17 mouse cellular contexts compared by ENCODE assay signal in the genomic region with DNA sequence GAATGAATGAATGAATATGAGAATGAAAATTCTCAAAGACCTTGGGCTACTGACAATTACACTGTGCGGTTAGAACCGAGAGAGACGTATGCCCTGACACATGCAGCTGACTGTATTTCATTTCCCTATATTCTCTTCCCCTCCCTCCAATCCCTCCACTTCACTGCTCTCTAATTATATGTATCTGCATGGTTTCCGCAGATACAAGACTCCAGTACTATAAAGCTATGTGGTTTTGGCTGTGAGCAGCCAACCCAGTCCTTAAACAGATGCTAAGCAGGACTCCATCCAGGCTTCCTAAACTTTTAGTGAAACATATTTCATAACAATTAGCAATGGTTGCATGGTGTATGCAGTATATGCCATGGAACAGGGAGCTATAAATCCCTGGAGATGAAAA.
"Had no signal": no experiment of that assay in that cellular context is flagged by ENCODE, and none has a peak within 500 bp of the region (broad histone marks: within the 10 kb centered on the region; RNA-seq: fewer than 3 reads in every experiment).

No protein-coding gene starts in this region.

- H3K27ac ChIP-seq: liver, embryonic 14.5 days; midbrain, embryonic 10.5 days; neural tube, embryonic 13.5 days; neural tube, embryonic 15.5 days had no signal

- H3K27me3 ChIP-seq: neural tube, embryonic 13.5 days; neural tube, embryonic 15.5 days had no signal

- DNase-seq: lung, adult 18-20 months; lung, embryonic 14.5 days; lung, postnatal 10 days; lung, postnatal 4 days; midbrain, embryonic 14.5 days; right cerebral cortex, adult 18-20 months; right cerebral cortex, postnatal 25 days; right cerebral cortex, postnatal 4 days; spleen, adult 18-20 months; thymus, adult 18-20 months; thymus, postnatal 14 days; thymus, postnatal 36 days had no signal

- H3K4me3 ChIP-seq: midbrain, embryonic 10.5 days; myocyte; neural tube, embryonic 13.5 days; neural tube, embryonic 15.5 days had no signal

- H3K9me3 ChIP-seq: midbrain, embryonic 10.5 days; neural tube, embryonic 13.5 days; neural tube, embryonic 15.5 days had no signal

- H3K36me3 ChIP-seq: midbrain, embryonic 10.5 days; neural tube, embryonic 13.5 days; neural tube, embryonic 15.5 days had no signal

- H3K4me2 ChIP-seq: lung, embryonic 14.5 days; neural tube, embryonic 13.5 days; neural tube, embryonic 15.5 days had no signal

- H3K9ac ChIP-seq: liver, embryonic 14.5 days; lung, embryonic 14.5 days; neural tube, embryonic 13.5 days; neural tube, embryonic 15.5 days had no signal
